8 mouse cellular contexts compared by ENCODE assay signal in genomic region chr1:136345454-136346372, GRCm38 (mm10). TPM values are rescaled to one million over a fixed set of nuclear protein-coding genes. Genes with fewer than 3 reads are reported as not detected.
DNase-seq lines count a peak whose midpoint lies in the region; ATAC-seq lines count a peak whose summit lies in the region.

Gene Camsap2, minus strand, starts transcription at chr1:136346104.

- peak; percentile 98 for DNase-seq in kidney, postnatal 10 days
- peak; percentile 96 for DNase-seq in naive thymus-derived CD4-positive, alpha-beta T cell, adult 2 months (ENCODE audit: low read depth)
- peak; percentile 94 for DNase-seq in splenic B cell, adult 2 months (ENCODE audit: low read depth, low spot score)

- H3K4me1 ChIP-seq in brown adipose tissue, adult 24 weeks (ENCODE audit: control insufficient read depth, insufficient read depth, insufficient read length, low read length): peaks cover 12% of the 10 kb centered on the region
- H3K4me1 ChIP-seq in heart, embryonic 13.5 days: peaks cover 36% of the 10 kb centered on the region
- peaks cover 73% of the 10 kb centered on the region for H3K4me1 ChIP-seq in liver, embryonic 12.5 days

- H3K4me2 ChIP-seq in heart, embryonic 13.5 days: peak within 1 kb of the TSS; percentile 90
- peak within 1 kb of the TSS; percentile 91 for H3K4me2 ChIP-seq in liver, embryonic 12.5 days

- no peaks in the 10 kb centered on the region for H3K9me3 ChIP-seq in heart, embryonic 13.5 days
- H3K9me3 ChIP-seq in liver, embryonic 12.5 days (replicated peaks): no peaks in the 10 kb centered on the region

- ATAC-seq in CD4-positive, CD25-positive, alpha-beta regulatory T cell, adult 4 months: peak; percentile 87
- peak; percentile 70 for ATAC-seq in erythroid progenitor cell, adult 5-6 weeks (replicated peaks; ENCODE audit: low FRiP score, poor library complexity, severe bottlenecking)
- peak; percentile 87 for ATAC-seq in heart, embryonic 13.5 days (ENCODE audit: extremely low read depth, insufficient number of reproducible peaks, low FRiP score, low TSS enrichment)
- peak; percentile 89 for ATAC-seq in liver, embryonic 12.5 days

- no peaks in the 10 kb centered on the region for H3K36me3 ChIP-seq in heart, embryonic 13.5 days
- H3K36me3 ChIP-seq in liver, embryonic 12.5 days: peaks cover 11% of the 10 kb centered on the region
- no peaks in the 10 kb centered on the region for H3K36me3 ChIP-seq in splenic B cell, adult 2 months (ENCODE audit: control insufficient read depth, insufficient read depth, low read length, poor library complexity, severe bottlenecking)

- under 1% methylated on average over 111 of the region's 121 CpGs for WGBS in heart, embryonic 13.5 days
- under 1% methylated on average over 118 of the region's 121 CpGs for WGBS in liver, embryonic 12.5 days (ENCODE audit: insufficient replicate concordance)

- peak within 1 kb of the TSS; percentile 95 for H3K9ac ChIP-seq in heart, embryonic 13.5 days
- peak within 1 kb of the TSS; percentile 95 for H3K9ac ChIP-seq in liver, embryonic 12.5 days

- peak within 1 kb of the TSS; percentile 87 for H3K27ac ChIP-seq in brown adipose tissue, adult 24 weeks (replicated peaks; ENCODE audit: low read depth, low read length)
- peak within 1 kb of the TSS; percentile 98 for H3K27ac ChIP-seq in heart, embryonic 13.5 days (replicated peaks)
- H3K27ac ChIP-seq in liver, embryonic 12.5 days: peak within 1 kb of the TSS; percentile 98

- H3K27me3 ChIP-seq in heart, embryonic 13.5 days (replicated peaks): peaks cover 6% of the 10 kb centered on the region; the same call in 1 of the 2 replicates
- H3K27me3 ChIP-seq in liver, embryonic 12.5 days (replicated peaks): peaks cover 8% of the 10 kb centered on the region
- no peaks in the 10 kb centered on the region for H3K27me3 ChIP-seq in splenic B cell, adult 2 months (ENCODE audit: control insufficient read depth, insufficient read depth, low read length, poor library complexity, severe bottlenecking)

- H3K4me3 ChIP-seq in brown adipose tissue, adult 24 weeks (ENCODE audit: insufficient read depth, low read depth, low read length): peak within 1 kb of the TSS; percentile 94
- H3K4me3 ChIP-seq in heart, embryonic 13.5 days: peak within 1 kb of the TSS; percentile 95
- peak within 1 kb of the TSS; percentile 95 for H3K4me3 ChIP-seq in liver, embryonic 12.5 days

RNA-seq across cellular contexts. Expression of gene Camsap2, which starts in this region (rescaled TPM):
- 1 to 10 TPM; 3.9 to 6.2 TPM for polyA plus RNA-seq in CD4-positive, CD25-positive, alpha-beta regulatory T cell, adult 4 months (2017; shearing (Covaris generic))
- polyA plus RNA-seq in brown adipose tissue, adult 24 weeks (2012; ENCODE audit: insufficient read depth, insufficient read length, missing spikeins): 23.2 and 27.0 TPM in 2 replicates
- total RNA-seq in erythroid progenitor cell, adult 5-6 weeks (2015; ENCODE audit: low replicate concordance): 111 and 128 TPM in 2 replicates
- 192 and 194 TPM in 2 replicates for total RNA-seq in erythroid progenitor cell, adult 5-6 weeks (2017; ENCODE audit: low replicate concordance)
- 5.9 and 6.1 TPM in 2 replicates for polyA plus RNA-seq in heart, embryonic 13.5 days (2015; fragmentation: Nextera tagmentation; extraction: Ambion mirVana)
- polyA plus RNA-seq in liver, embryonic 12.5 days (2016; fragmentation: Nextera tagmentation; extraction: Ambion mirVana): 10.9 and 11.1 TPM in 2 replicates

Comparison
In these comparisons a context has a peak if more than half of its experiments do, and no peak if none do; other contexts are left out.
1. Peak in every context shown above with its lines: DNase-seq, ATAC-seq, H3K4me3 ChIP-seq and H3K27ac ChIP-seq.